Mouse (Mus musculus): Measurements from ENCODE around the gene Cspg4.

Cspg4 gene

DNA sequence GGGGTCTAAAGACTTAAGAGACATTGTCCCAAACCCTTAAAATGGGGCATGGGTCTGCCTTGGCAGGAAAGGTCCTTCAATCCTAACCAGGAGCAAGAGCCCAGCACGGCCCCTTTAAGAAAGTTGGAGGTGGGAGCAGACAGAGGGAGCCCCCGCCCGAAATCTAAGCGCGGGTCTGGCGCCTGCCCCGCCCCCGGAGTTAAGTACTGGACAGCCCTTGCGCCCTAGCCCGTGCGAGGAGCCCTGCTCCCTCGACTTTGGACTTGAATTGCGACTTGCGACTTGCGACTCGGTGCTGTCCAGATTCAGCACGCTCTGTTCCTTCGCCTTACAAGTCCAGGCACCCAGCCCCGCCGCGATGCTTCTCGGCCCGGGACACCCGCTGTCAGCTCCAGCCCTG is at the start of gene Cspg4:
TSS of gene Cspg4 (plus strand) at position 202 of the 400 bp plus-strand sequence.
- DNase-seq (ENCODE audit: low spot score in 2 of 2), result peak; percentile 73 to 77

- DNase-seq (ENCODE audit: low spot score in 2 of 2), result no peak
Measured at GRCm38 (mm10) chr9:56824900-56825299, 39.9 kb upstream of the Cspg4 start.

- no peak for DNase-seq (ENCODE audit: low spot score in 2 of 2)
Measured at GRCm38 (mm10) chr9:56825476-56826213, 39.2 kb upstream of the Cspg4 start.

DNA sequence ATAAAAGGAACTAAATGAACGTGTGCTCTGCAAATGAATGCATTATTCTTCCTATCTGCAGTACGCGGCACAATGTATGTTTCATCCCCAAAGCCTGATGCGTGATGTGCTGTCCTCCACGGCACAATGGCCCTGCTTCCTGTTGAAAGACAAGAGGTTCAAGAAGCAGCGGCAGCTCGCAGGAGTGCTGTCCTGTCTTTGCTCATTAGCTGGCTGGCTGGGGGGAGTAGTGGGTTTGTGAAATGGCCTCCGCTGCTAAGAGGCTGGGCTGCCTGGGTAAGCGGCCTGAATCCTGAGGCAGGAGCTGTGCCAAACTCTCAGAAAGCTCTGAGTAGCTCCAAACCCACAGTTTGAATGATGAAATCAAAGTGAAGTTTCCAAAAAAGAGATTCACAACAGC is 36.7 kb upstream of the Cspg4 start:
- no peak for DNase-seq (ENCODE audit: low spot score in 2 of 2)

DNA sequence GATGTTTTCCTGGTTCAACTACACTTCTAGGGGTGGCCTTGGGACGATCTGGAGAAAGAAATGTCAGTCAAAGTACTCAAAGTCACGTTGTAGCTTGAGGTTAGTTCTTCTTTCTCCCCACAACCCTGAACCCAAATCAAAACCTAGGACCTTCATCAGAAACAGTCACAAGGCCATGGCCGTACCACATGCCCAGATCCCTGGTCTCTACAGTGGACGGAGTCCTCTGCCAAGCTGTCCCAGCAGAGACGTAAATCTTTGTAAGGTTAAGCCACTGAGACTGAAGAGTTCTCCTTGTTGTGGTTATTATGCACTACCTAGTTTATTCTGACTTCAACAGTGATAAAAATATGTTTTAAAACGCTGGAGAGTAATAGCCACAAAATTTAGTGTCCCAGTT is 36.0 kb upstream of the Cspg4 start:
- no peak for DNase-seq (ENCODE audit: low spot score in 2 of 2)

GRCm38 (mm10) chr9:56830162-56830561 is 34.7 kb upstream of the Cspg4 start:
- no peak for DNase-seq (ENCODE audit: low spot score in 2 of 2)

- DNase-seq (ENCODE audit: low spot score in 2 of 2), result no peak
Measured at GRCm38 (mm10) chr9:56831904-56832303, 32.9 kb upstream of the Cspg4 start.

DNA sequence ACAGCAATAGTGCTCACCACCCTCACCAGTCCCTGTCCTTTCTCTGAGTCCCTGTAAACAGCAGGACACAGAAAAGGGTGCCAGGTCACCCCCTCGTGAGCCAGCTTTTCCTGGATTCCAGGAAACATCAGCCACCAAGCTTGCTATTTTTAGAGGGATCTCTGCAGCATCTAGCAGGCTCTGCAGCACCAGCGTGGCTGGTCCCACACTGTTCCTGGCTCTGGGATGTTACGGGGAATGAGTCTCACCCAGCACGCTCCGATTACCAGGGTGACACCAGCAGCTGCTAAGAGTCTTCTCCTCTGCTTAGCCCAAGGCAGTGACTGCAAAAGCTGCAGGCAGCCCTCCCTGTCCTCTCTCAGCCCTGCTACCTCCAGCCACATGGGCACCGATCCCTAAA is 31.9 kb upstream of the Cspg4 start:
- DNase-seq (ENCODE audit: low spot score in 2 of 2), result no peak

DNA sequence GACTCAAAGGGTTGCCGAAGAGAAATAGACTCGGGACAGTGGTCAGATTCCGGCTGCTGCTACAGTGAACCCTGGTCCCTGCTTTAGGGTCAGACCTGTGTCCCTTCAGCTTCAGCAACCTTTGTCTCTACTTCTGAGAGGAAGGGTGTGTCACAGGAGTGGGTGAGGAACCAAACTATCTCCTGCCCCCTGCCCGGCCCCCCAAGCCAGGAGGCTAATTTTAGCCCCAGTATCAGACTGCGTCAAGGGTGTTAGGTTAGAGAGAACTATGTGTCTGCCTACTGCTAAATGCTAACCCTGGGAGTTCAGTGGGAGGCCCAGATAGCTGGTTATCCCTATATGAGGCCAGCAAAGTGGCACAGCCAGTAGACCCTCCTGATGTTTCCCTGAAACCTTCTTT is 29.7 kb upstream of the Cspg4 start:
- DNase-seq (ENCODE audit: low spot score in 2 of 2), result no peak

DNA sequence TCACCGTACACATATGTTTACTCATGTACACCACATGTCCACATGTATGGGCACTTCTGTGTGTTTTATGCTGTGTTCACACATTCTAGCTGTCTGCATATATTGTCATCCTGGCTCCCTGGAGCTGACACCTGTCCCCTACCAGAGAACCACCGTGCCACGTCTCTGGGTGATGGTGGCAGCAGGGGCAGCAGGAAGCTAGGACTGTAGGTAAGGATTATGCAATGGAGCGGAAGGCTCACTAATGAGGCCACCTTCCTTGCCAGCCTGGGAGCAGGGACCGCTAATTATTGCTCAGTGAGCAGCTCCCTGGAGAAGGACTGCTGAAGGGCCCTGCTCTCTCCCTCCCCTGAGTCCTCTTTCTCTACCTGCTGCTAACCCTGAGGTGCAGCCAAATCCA is 24.1 kb upstream of the Cspg4 start:
- no peak for DNase-seq (ENCODE audit: low spot score in 2 of 2)

DNA sequence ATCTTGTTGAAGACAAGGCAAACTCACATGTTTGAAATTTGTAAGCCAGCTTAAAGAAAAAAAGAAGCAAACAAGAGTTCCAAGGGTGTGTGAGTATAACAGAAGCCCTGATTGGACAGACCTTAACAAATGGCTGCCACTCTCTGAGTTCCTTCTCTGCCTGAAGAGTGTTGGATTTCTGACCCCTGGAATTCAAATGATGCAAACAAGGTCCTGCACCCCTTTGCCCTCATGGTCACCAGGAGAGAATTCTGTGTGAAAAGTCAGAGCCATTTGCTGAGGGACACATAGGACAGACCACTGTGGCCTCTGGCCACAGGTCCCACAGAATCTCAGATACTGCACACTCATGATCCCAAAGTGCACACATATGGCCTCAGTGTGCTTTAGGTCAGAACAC is 23.0 kb upstream of the Cspg4 start:
- DNase-seq (ENCODE audit: low spot score in 2 of 2), result no peak

- DNase-seq (ENCODE audit: low spot score in 2 of 2), result no peak
Measured at GRCm38 (mm10) chr9:56842303-56842719, 22.5 kb upstream of the Cspg4 start.

- peak; percentile 62 to 84 for DNase-seq (ENCODE audit: low spot score in 2 of 2)
Measured at GRCm38 (mm10) chr9:56843679-56844188, 21.1 kb upstream of the Cspg4 start.

DNA sequence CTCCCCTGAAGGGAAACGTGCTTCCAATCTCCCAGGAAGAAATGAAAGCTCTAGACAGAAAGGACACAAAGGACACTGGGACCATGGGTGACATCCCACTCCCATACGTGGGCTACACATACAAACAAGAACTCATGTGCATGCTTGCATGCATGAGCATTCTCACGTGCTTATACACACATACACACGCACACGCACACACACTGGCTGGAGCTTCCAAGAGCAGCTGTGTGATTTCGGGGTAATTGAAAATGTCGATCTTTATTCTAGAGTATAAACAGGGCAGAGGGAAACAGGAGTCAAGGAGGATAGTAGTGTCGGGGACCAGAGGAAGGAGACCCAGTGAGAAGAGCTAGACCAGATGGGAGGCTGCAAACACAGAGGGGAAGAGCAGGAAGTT is 20.2 kb upstream of the Cspg4 start:
- DNase-seq (ENCODE audit: low spot score in 2 of 2), result no peak

DNA sequence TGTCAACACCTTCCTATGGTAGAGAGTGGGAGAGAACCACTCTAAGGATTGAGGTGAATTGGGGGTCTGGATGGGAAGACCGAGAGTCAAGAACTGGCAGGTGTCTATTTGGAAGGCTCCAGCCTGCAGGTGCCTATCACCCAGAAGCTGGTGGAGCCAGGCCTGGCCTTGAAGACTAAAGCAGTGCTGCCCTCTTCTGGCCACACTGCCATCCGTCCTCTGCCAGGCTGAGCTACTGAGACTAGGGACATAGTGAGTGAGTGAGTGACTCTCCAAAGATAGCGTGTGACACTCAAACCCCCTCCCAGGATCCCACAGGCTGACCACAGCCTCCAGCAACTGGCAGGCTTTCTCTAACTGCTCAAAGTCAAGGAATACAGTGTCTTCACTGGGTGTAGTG is 17.3 kb upstream of the Cspg4 start:
- peak in 1 of 2 experiments; percentile 46 for DNase-seq (ENCODE audit: low spot score in 2 of 2)

GRCm38 (mm10) chr9:56850128-56850904 is 14.5 kb upstream of the Cspg4 start:
- no peak for DNase-seq (ENCODE audit: low spot score in 2 of 2)

DNA sequence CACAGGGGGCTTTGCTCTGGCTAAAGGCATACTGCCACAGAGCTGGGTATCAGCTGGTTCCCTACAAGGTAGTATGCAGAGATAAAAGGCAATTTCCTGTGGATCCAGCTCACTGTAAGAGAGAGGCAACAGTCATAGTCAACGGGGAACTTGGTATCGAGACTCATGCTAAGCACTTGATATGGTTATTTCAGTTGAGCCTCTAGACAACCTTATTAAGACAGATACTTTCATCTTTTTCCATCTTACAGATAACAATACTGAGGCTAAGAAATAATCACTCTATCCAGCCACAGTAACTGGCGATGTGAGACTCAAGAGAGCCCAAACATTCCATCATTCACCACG is 14.0 kb upstream of the Cspg4 start:
- no peak for DNase-seq (ENCODE audit: low spot score in 2 of 2)

GRCm38 (mm10) chr9:56851778-56852177 is 13.1 kb upstream of the Cspg4 start:
- peak in 1 of 2 experiments; percentile 50 for DNase-seq (ENCODE audit: low spot score in 2 of 2)

GRCm38 (mm10) chr9:56857463-56857862 is 7.4 kb upstream of the Cspg4 start:
- DNase-seq (ENCODE audit: low spot score in 2 of 2), result no peak

- DNase-seq (ENCODE audit: low spot score in 2 of 2), result no peak
Measured at GRCm38 (mm10) chr9:56860035-56860434, 4.8 kb upstream of the Cspg4 start.

- DNase-seq (ENCODE audit: low spot score in 2 of 2), result no peak
Measured at GRCm38 (mm10) chr9:56860486-56861269, 4.2 kb upstream of the Cspg4 start.

DNA sequence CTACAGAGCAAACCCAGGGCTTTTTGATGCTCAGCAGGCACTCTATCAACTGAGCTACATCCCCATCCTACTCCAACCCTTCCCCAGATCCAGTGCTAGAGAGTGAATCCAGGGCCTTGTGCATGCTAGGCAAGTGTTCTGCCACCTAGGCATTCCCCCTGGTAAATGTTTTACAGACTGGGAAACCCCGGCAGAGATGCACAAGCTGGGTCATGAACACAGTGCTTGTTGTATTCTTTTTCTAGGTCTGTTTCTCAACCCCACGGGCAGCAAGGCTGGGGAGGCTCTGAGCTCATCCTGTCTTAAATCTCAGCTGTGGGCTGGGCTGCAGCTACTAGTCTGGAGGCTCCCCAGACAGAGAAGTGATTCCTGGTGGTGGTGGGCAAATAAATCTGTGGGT is 2.0 kb upstream of the Cspg4 start:
- no peak for DNase-seq (ENCODE audit: low spot score in 2 of 2)

Measured in urinary bladder, postnatal 4 days (tissue).